Mouse (Mus musculus): ENCODE measurements around the gene Lrtm2.
A peak's percentile ranks its signal among the peaks of the same experiment; 100 is the strongest.

Lrtm2 gene

GRCm38 (mm10) chr6:119336124-119336523 lies 5.6 kb upstream of the Lrtm2 start:
- DNase-seq (ENCODE audit: low read depth): peak; percentile 60

DNA sequence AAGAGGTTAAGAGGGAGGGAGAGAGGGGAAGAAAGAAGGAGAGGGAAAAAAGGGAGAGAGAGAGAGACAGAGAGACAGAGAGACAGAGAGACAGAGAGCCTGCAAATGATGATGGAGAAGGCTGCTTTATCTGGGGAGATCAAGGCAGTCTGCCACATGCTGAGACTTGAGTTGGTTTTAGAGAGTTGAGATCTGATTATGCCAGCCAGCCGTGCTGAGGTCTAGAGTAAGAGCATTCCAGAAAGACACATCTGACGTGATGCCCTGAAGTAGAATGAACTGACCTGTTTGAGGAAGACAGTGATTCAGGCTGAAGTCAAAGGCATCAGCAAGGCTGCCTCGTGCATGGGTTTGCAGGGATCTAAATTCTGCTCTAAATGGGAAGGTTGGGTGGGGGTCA lies 3.3 kb upstream of the Lrtm2 start:
- DNase-seq (ENCODE audit: low read depth): no peak

DNA sequence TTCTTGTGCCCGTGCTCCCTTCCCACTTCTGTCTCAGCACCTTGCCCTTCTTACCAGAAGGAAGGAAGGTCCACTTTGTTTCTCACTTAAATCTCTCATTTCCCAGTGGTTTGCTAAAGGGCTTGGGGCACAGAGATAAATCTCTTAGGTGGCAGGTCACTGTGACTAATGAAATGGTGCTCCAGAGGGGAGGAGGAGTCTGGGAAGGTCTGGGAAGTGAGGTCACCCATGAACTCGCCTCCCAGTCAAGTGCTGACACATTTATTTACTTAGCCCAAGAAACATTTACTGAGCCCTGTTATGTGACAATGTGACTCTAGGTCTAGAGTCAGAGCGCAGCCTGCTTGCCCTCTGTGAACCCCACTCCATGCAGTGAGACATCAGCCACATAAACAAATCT lies 2.6 kb upstream of the Lrtm2 start:
- no peak for DNase-seq (ENCODE audit: low read depth)

- no peak for DNase-seq (ENCODE audit: low read depth)
Observed at GRCm38 (mm10) chr6:119332111-119332510, 1.5 kb upstream of the Lrtm2 start.

DNA sequence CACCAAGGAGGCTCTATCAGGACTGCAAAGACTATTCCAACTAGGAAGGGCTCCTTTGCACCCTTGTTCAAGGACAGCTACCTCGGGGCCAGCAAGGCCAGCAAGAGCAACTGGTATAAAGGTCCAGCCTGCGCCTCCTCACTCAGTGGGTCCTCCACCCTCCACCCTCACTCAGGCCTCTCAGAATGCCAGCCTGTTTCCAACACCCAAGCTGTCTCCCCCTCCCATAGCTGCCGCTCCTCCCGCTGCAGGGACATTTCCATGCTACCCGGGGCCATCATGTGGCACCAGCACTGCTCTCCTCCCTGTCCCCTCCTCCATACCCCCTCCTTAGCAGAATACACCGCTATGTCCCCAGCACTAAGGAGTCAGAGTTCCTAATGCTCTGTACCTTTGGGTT lies 630 bp downstream of the Lrtm2 start:
- DNase-seq (ENCODE audit: low read depth): no peak

DNA sequence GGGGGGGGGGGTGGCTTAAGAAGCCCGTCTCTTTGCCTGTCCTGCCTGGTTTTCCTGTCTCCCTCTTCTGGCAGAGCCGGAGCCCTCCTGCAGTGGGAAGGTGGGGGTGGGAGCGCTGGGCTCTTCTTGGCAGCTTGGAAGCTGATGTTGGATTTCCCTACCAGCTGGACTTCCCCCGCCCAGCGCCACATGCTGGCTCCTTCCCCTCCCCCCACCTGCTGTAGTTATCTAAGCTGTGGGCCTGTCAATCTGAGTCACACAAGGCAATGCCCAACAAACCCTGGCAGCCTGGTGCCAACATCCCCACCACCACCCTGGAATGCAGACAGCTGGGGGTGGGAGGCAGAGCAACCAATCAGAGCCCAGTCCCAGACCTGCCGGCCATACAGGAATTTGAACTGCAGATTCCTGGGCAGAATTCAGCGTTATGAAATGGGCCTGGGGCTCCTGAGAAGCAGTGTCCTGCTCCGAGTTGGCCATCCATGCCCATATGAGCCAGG lies 1.3 kb downstream of the Lrtm2 start:
- no peak for DNase-seq (ENCODE audit: low read depth)

DNA sequence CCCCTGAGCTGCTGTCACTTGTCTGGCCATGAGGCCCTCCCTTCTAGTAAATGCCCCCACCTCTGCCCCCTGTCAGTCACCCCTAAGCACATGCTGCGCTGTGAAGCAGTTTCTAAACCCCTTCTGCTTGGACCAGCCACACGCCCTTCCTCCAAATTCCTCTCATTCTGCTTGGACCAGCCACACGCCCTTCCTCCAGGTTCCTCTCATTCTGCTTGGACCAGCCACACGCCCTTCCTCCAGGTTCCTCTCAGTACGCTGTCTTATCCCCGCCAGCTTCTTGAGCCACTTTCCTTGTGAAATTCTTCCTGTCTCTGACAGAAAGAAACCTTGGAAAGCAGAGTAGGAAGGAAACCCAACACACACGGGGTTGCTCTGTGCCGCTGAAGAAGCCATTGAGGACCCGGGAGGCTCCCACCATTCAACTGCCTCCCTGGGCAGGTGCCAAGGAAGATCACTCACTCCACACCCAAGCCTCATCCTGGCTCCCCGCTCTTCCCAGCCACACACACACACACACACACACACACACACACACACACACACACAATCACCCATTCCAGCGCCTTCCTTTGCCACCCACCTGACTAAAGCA lies 1.9 kb downstream of the Lrtm2 start:
- no peak for DNase-seq (ENCODE audit: low read depth)

DNA sequence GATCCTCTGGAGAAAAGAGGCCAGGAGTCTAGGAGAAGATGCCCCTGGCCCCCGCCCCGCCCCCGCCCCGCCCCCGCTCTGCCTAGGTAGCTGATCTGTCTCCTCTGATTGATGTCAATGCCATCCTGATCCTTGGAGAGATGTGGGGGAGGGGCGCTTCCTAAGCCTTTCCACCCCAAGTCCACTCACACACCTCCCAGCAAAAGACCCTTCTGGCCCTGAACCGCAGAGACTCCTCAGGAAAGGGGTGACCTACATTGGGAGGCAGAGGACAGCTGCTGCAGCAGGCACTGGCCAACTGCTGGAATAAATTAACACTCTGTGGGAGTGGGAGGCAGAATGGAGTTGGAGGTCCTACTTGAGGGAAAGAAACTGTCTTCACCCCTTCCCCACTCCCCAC lies 4.0 kb downstream of the Lrtm2 start:
- no peak for DNase-seq (ENCODE audit: low read depth)

DNA sequence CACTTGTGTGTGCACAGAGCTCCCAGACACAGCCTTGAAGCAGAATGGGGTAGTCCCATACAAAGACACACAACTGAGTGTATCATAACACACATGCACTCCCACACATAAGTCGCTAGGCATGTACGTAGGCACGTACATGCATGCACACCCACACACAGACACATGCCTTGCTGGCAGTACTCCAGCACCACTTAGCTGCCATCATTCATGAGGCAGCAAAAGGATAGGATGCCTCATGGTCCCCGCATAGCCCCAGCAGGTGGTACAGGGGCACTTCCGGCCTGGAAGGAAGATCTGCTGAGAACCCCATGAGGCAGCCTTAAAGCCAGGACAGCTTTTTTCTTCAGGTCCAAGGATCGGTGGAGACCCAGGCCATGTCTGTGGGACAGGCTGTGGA lies 4.6 kb downstream of the Lrtm2 start:
- no peak for DNase-seq (ENCODE audit: low read depth)

- DNase-seq (ENCODE audit: low read depth): no peak
Observed at GRCm38 (mm10) chr6:119324776-119325175, 5.8 kb downstream of the Lrtm2 start.

DNA sequence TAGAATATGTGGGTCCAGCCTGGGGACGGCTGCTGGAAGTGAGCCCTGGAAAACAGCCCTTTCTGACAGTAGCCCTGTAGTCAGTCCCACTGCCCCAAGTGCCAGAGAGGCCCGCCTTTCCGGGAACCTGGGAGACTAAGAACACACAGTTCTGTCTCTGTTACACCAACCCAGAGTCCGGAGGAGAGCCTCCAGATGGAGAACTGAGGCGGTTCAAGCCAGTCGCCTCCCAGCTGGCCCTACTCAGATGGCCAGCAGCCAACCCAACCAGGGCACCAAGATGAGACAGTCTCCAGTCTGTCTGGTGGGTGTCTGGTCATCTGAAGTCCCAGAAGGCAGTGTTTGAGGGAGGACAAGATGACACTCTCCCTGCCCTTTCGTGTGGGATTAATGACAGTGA lies 8.8 kb downstream of the Lrtm2 start:
- no peak for DNase-seq (ENCODE audit: low read depth)

DNA sequence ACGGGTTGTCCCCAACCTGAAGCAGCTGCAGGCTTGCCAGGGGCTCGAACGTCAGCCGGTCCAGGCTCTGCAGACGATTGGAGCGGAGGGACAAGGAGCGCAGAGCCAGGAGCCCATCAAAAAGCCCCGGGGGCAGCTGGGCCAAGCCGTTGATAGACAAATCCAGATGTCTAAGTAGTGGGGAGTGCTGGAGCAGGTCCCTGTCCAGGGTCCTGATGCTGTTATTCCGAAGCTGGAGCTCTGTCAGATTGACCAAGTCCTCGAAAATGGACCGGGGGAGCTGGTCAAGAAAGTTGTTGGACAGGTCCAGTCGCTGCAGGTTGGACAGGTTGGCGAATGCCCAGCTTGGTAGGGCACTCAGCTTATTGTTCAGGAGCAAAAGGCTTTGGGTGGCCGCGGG lies 10.1 kb downstream of the Lrtm2 start:
- DNase-seq (ENCODE audit: low read depth): no peak

DNA sequence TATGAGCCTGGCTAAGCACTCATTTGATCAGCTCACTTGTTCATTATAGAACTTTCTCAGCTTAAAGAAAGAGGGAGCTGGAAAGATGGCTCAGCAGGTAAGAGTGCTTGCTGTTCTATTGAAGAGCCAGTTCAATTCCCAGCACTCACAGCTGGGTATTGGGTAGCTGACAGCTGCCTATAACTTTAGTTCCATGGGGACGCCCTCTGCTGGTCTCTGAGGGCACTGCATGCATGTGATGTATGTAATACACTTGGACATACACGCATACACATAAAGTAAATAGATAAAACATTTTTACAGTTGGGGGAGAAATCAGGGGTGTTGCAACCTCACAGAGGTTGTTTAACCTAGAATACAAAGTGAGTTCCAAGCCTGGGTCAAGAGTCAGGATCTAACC lies 11.2 kb downstream of the Lrtm2 start:
- DNase-seq (ENCODE audit: low read depth): peak; percentile 26

DNA sequence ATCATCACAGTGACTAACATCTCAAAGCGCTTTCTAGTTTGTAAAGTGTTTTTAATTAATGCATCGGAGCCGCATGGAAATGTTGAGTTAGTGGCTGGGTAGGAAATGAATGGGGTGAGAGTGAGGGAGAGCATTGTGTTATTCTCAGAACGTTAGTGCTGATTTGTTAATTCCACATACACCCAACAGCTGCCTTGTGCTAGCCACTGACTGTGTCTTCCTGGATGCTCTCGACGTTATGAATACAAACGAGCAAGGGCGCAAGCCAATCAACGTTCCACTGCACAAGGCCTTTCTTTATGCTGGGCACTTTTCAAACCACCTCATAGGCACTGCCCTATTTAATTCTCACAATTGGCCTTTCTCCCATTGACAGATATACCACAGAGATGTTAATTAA lies 11.8 kb downstream of the Lrtm2 start:
- no peak for DNase-seq (ENCODE audit: low read depth)

- DNase-seq (ENCODE audit: low read depth): no peak
Observed at GRCm38 (mm10) chr6:119314751-119315476, 15.7 kb downstream of the Lrtm2 start.

- no peak for DNase-seq (ENCODE audit: low read depth)
Observed at GRCm38 (mm10) chr6:119313588-119314375, 16.8 kb downstream of the Lrtm2 start.

- no peak for DNase-seq (ENCODE audit: low read depth)
Observed at GRCm38 (mm10) chr6:119313096-119313495, 17.5 kb downstream of the Lrtm2 start.

- DNase-seq (ENCODE audit: low read depth): no peak
Observed at GRCm38 (mm10) chr6:119312381-119312780, 18.2 kb downstream of the Lrtm2 start.

DNA sequence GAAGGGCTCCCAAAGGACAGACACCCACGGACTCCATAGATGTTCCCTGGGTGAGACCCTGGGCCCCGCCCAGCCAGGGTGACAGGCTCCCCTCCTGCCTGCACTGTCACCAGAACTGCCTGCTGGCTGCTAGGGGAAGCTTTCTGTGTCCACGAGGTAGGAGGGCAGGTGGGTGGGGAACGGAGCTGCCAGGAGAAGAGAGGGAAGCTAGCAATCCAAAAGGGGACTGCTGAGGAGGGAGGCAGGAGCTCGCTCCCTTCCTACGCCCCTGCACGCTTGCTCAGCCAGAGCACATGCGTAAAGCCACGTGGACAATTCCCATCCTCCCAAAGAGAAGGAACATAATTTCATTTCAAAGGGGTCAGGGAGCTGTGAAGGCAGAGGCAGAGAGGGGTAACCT lies 20.4 kb downstream of the Lrtm2 start:
- no peak for DNase-seq (ENCODE audit: low read depth)

GRCm38 (mm10) chr6:119307867-119308413 lies 22.6 kb downstream of the Lrtm2 start:
- DNase-seq (ENCODE audit: low read depth): no peak

DNA sequence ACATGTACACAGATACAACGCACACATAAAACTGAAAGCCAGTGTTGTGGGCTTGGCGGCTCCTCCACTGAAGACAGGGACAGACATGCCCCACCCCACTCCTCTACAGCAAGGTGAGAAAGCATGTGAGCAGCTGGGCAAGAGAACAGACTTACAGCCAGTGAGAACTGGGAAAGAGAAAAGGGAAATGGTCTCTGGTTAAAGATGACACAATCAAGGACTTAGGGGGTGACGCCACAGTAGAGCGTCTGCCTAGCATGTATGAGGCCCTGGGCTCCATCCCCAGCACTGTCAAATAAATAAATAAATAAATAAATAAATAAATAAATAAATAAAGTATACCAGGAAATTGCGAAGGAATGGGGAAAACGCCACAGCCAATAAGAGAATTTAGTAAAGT lies 27.2 kb downstream of the Lrtm2 start:
- DNase-seq (ENCODE audit: low read depth): no peak

DNA sequence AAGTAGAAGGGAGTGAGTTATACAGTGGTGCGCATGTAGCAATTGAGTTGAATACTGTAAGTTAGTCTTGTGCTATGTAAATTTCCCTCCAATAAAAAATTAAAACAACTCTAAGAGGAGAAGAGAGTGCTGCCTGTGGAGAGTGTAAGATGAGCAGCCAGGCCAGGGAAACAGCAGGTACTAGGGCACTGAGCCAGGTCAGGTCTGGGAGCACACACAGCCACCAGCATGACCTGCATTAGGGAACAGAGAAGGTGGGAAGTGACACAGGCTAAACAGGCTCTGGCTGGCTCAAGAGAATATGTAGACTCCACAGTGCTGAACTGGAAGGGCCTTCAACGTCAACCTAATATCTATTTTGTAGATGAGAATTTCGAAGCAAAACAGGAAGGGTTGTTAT lies 29.3 kb downstream of the Lrtm2 start:
- DNase-seq (ENCODE audit: low read depth): no peak

DNA sequence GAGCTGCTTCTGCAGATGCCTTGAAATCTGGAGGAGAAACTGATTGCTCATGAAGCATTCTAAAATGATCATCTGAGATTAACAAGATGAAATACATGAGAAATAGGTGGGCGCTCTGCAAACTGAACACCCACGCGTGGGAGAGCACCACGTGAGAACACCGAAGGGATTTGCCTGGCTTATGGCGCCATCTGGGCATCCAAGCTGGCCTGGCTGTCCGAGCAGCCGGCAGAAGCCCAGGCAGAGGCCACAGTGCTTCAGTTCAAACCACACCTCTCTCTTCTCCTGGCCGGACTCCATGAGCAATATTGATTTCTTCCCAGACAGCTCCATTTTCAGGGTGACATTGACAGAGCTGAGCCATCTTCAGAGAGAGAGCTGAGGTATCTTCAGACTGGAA lies 49.8 kb downstream of the Lrtm2 start:
- DNase-seq (ENCODE audit: low read depth): no peak

Measured in induced T-regulatory cell, adult 2 months (primary cell).